ENCODE assay signal across 9 mouse cellular contexts in genomic region chr2:128947962-128948588, GRCm38 (mm10). TPM values are rescaled to one million over a fixed set of nuclear protein-coding genes. Genes with fewer than 3 reads are reported as not detected.
DNase-seq lines count a peak whose midpoint lies in the region; ATAC-seq and TF ChIP-seq lines count a peak whose summit lies in the region.
"Had no signal": no experiment of that assay in that cellular context is flagged by ENCODE, and none has a peak within 500 bp of the region (broad histone marks: within the 10 kb centered on the region; RNA-seq: fewer than 3 reads in every experiment).

No protein-coding gene starts in this region.

- 35% methylated on average over 6 of the region's 6 CpGs for WGBS in hindbrain, embryonic 14.5 days
- WGBS in hindbrain, embryonic 16.5 days = 35% methylated on average over 6 of the region's 6 CpGs

- H3K9ac ChIP-seq in hindbrain, embryonic 14.5 days = no peak overlapping the region
- H3K9ac ChIP-seq in hindbrain, embryonic 16.5 days (ENCODE audit: low read depth, low read length) = no peak overlapping the region
- H3K9ac ChIP-seq: midbrain, embryonic 12.5 days had no signal

- peak; percentile 80 for DNase-seq in hindbrain, embryonic 14.5 days (ENCODE audit: low spot score)
- peak; percentile 33 for DNase-seq in Muller cell, postnatal 12 days (ENCODE audit: inconsistent ontology term)
- DNase-seq in embryo, embryonic 9.5 days (ENCODE audit: extremely low spot score) = peak; percentile 55
- peak; percentile 38 to 72 for DNase-seq in kidney, postnatal 36 days
- DNase-seq in splenic B cell, adult 2 months (ENCODE audit: low read depth, low spot score) = peak; percentile 84
- no peak for DNase-seq in urinary bladder, postnatal 10 days (ENCODE audit: low spot score)

- no peak overlapping the region for H3ac ChIP-seq in C2C12 (ENCODE audit: control insufficient read depth, insufficient read length, low read depth)

- ATAC-seq in hindbrain, embryonic 14.5 days (ENCODE audit: low FRiP score) = no peak
- ATAC-seq in hindbrain, embryonic 16.5 days = no peak; the same call in 1 of the 2 replicates

- H3K36me3 ChIP-seq in hindbrain, embryonic 14.5 days (replicated peaks; ENCODE audit: control insufficient read depth, insufficient read depth) = no peaks in the 10 kb centered on the region
- no peaks in the 10 kb centered on the region for H3K36me3 ChIP-seq in hindbrain, embryonic 16.5 days (ENCODE audit: control insufficient read depth, insufficient read depth, low read length)
- H3K36me3 ChIP-seq in C2C12 (ENCODE audit: control insufficient read depth, insufficient read depth) = no peaks in the 10 kb centered on the region
- H3K36me3 ChIP-seq in splenic B cell, adult 2 months (ENCODE audit: control insufficient read depth, insufficient read depth, low read length, poor library complexity, severe bottlenecking) = no peaks in the 10 kb centered on the region
- H3K36me3 ChIP-seq: midbrain, embryonic 12.5 days had no signal

- no peak overlapping the region for H3K4me3 ChIP-seq in hindbrain, embryonic 14.5 days (replicated peaks; ENCODE audit: low read length)
- H3K4me3 ChIP-seq in hindbrain, embryonic 16.5 days (ENCODE audit: low read length) = no peak overlapping the region
- no peak overlapping the region for H3K4me3 ChIP-seq in C2C12 (ENCODE audit: insufficient read depth, poor library complexity, severe bottlenecking)
- H3K4me3 ChIP-seq: midbrain, embryonic 12.5 days had no signal

- peaks cover 4% of the 10 kb centered on the region for H3K79me2 ChIP-seq in C2C12 (ENCODE audit: control insufficient read depth, insufficient read depth)

- no peaks in the 10 kb centered on the region for H3K9me3 ChIP-seq in hindbrain, embryonic 14.5 days (ENCODE audit: control insufficient read depth, low read length)
- no peaks in the 10 kb centered on the region for H3K9me3 ChIP-seq in hindbrain, embryonic 16.5 days (ENCODE audit: control insufficient read depth, low read length)
- H3K9me3 ChIP-seq: midbrain, embryonic 12.5 days had no signal

- H3K27me3 ChIP-seq in hindbrain, embryonic 14.5 days (ENCODE audit: control insufficient read depth, insufficient read depth, low read length) = no peaks in the 10 kb centered on the region
- H3K27me3 ChIP-seq in hindbrain, embryonic 16.5 days (replicated peaks; ENCODE audit: control insufficient read depth, insufficient read depth, low read length) = no peaks in the 10 kb centered on the region
- H3K27me3 ChIP-seq in C2C12 (ENCODE audit: control insufficient read depth, insufficient read depth, insufficient read length) = peaks cover 3% of the 10 kb centered on the region
- no peaks in the 10 kb centered on the region for H3K27me3 ChIP-seq in splenic B cell, adult 2 months (ENCODE audit: control insufficient read depth, insufficient read depth, low read length, poor library complexity, severe bottlenecking)

- peaks cover 3% of the 10 kb centered on the region; the same call in 1 of the 2 replicates for H3K4me1 ChIP-seq in hindbrain, embryonic 14.5 days (replicated peaks; ENCODE audit: control insufficient read depth, insufficient read depth, low read length)
- H3K4me1 ChIP-seq in hindbrain, embryonic 16.5 days (ENCODE audit: control insufficient read depth, insufficient read depth, low read depth, low read length) = peaks cover under 1% of the 10 kb centered on the region

- TF ChIP-seq CTCF in C2C12 (IDR thresholded peaks at IDR 0.05; ENCODE audit: control insufficient read depth, insufficient read depth, insufficient read length) = peak; percentile 19

- H3K4me2 ChIP-seq in hindbrain, embryonic 14.5 days (replicated peaks) = no peak overlapping the region
- H3K4me2 ChIP-seq in hindbrain, embryonic 16.5 days (ENCODE audit: low read length) = no peak overlapping the region
- H3K4me2 ChIP-seq: midbrain, embryonic 12.5 days had no signal

- H3K79me3 ChIP-seq in C2C12 (ENCODE audit: low read depth) = no peaks in the 10 kb centered on the region

- no peak overlapping the region for H3K27ac ChIP-seq in hindbrain, embryonic 14.5 days
- H3K27ac ChIP-seq in hindbrain, embryonic 16.5 days (ENCODE audit: low read depth, low read length) = no peak overlapping the region
- H3K27ac ChIP-seq: midbrain, embryonic 12.5 days had no signal

TF ChIP-seq in C2C12, 6 proteins besides CTCF, POLR2A, EP300 and RAD21:
- TF ChIP-seq FOSL1 (IDR thresholded peaks at IDR 0.05; ENCODE audit: insufficient read depth, low read length, poor library complexity, severe bottlenecking) (no peak), MAX (IDR thresholded peaks at IDR 0.05) (no peak), MYOD1 (IDR thresholded peaks at IDR 0.05; ENCODE audit: control insufficient read depth, insufficient read length, low read depth) (no peak), CEBPB (IDR thresholded peaks at IDR 0.05; ENCODE audit: low read depth) (no peak), MYOG (IDR thresholded peaks at IDR 0.05; ENCODE audit: control insufficient read depth, extremely low read depth, insufficient read length) (no peak), USF1 (IDR thresholded peaks at IDR 0.05; ENCODE audit: low read depth) (no peak)

RNA-seq across cellular contexts. Expression of gene Zc3h8, which starts 4.2 kb away (rescaled TPM):
- polyA plus RNA-seq in hindbrain, embryonic 14.5 days (2014; fragmentation: Nextera tagmentation; extraction: Ambion mirVana) = 12.5 and 12.6 TPM in 2 replicates
- polyA plus RNA-seq in hindbrain, embryonic 16.5 days (2015; fragmentation: Nextera tagmentation; extraction: Ambion mirVana) = 13.8 and 14.1 TPM in 2 replicates
- polyA plus RNA-seq in C2C12 (2012; fragmentation: generic; extraction: Trizol) = 2.6 TPM

RNA-seq across cellular contexts. Expression of gene Zc3h6, which starts 19.1 kb away (rescaled TPM):
- polyA plus RNA-seq in hindbrain, embryonic 14.5 days (2014; fragmentation: Nextera tagmentation; extraction: Ambion mirVana) = 3.1 and 4.8 TPM in 2 replicates
- 3.5 and 4.1 TPM in 2 replicates for polyA plus RNA-seq in hindbrain, embryonic 16.5 days (2015; fragmentation: Nextera tagmentation; extraction: Ambion mirVana)
- polyA plus RNA-seq in C2C12 (2012; fragmentation: generic; extraction: Trizol) = 0.21 TPM

RNA-seq across cellular contexts. Expression of gene Gm10762, which starts 19.4 kb away (rescaled TPM):
- polyA plus RNA-seq in hindbrain, embryonic 14.5 days (2014; fragmentation: Nextera tagmentation; extraction: Ambion mirVana) = 19.8 and 22.8 TPM in 2 replicates
- 16.7 and 17.0 TPM in 2 replicates for polyA plus RNA-seq in hindbrain, embryonic 16.5 days (2015; fragmentation: Nextera tagmentation; extraction: Ambion mirVana)
- polyA plus RNA-seq in C2C12 (2012; fragmentation: generic; extraction: Trizol) = 3.6 TPM
